Mouse (Mus musculus) limb, embryonic 13.5 days (tissue): ENCODE measurements around the gene Cacnb4. TPM values are rescaled to one million over a fixed set of nuclear protein-coding genes. Genes with fewer than 3 reads are reported as not detected.

Experiments
- ATAC-seq: fragments of 200-750 bp; cut with Nextera tagmentation; 2 replicates; pipeline ENCODE4 v1.8.0; 2017; ENCODE audit warnings: low read depth, moderate number of reproducible peaks, moderate TSS enrichment; ENCODE audit not compliant: low FRiP score
- H3K27ac ChIP-seq: fragments of 300-500 bp; sonication (generic); 2 replicates; pipeline ENCODE4 v1.5.1; 2015; ENCODE audit warnings: inconsistent platforms, mild to moderate bottlenecking, moderate library complexity
- H3K27me3 ChIP-seq: fragments of 300-500 bp; sonication (generic); 2 replicates; pipeline ENCODE4 v1.6.1; 2015; ENCODE audit warnings: mild to moderate bottlenecking, inconsistent platforms
- H3K36me3 ChIP-seq: fragments of 300-500 bp; sonication (generic); 2 replicates; pipeline ENCODE4 v1.6.1; 2015; ENCODE audit warnings: inconsistent platforms, mild to moderate bottlenecking, moderate library complexity
- H3K4me1 ChIP-seq: fragments of 300-500 bp; sonication (generic); 2 replicates; pipeline ENCODE4 v1.6.1; 2015; ENCODE audit warnings: inconsistent platforms
- H3K4me2 ChIP-seq: fragments of 300-500 bp; sonication (generic); replicated peaks from 2 replicates; pipeline ENCODE4 v1.6.1; 2015; ENCODE audit warnings: inconsistent platforms, mild to moderate bottlenecking, moderate library complexity
- H3K4me3 ChIP-seq: fragments of 300-500 bp; sonication (generic); 2 replicates; pipeline ENCODE4 v1.5.1; 2015; ENCODE audit warnings: moderate library complexity, mild to moderate bottlenecking, inconsistent platforms
- H3K9ac ChIP-seq: fragments of 300-500 bp; sonication (generic); 2 replicates; pipeline ENCODE4 v1.6.1; 2015; ENCODE audit warnings: mild to moderate bottlenecking, inconsistent platforms
- H3K9me3 ChIP-seq: fragments of 300-500 bp; sonication (generic); 2 replicates; pipeline ENCODE4 v1.6.1; 2016; ENCODE audit warnings: inconsistent platforms
- WGBS: fragments of 180-500 bp; shearing (Covaris S2); methylation state at CpG from one replicate; pipeline ENCODE4 v1.1.7; 2015; 5-methylcytosine and 5-hydroxymethylcytosine counted together
- polyA plus RNA-seq: library from polyadenylated mRNA; unstranded; fragments of >200 nt; fragmentation: Nextera tagmentation; extraction: Ambion mirVana; gene quantifications from 2 replicates; pipeline ENCODE4 v1.2.1, GENCODE M21; 2015

The Cacnb4 gene
- polyA plus RNA-seq, 1 experiment from 2014 or later, result 1.6 TPM

DNA sequence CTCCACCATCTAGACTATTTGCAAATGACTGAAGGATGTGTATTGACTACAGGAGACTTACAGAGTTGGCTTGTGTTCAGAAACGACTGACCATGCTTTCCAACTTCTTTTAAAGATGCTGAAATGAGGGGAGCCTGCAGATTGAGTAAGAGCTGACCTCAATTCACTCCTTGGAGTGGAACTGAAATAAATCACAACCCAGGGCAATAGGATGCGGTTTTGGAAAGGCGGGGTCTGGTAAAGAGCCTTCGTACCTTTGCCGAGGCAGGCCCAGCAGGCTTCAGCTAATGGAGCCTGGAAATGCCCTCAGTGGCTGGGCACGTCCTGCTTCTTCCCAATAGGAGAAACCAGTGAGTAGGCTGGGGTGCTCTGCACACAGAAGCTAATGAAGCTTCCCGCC lies 147.4 kb downstream of the Cacnb4 start:
- Histone ChIP-seq H3K27ac (no peak overlapping the region), H3K4me2 (no peak overlapping the region), H3K36me3 (no peaks in the 10 kb centered on the region), H3K9ac (no peak overlapping the region), H3K9me3 (no peaks in the 10 kb centered on the region), H3K4me1 (no peaks in the 10 kb centered on the region), H3K4me3 (no peak overlapping the region), H3K27me3 (no peaks in the 10 kb centered on the region)
- ATAC-seq, result no peak
- 83% methylated on average over 7 of the region's 7 CpGs for WGBS

DNA sequence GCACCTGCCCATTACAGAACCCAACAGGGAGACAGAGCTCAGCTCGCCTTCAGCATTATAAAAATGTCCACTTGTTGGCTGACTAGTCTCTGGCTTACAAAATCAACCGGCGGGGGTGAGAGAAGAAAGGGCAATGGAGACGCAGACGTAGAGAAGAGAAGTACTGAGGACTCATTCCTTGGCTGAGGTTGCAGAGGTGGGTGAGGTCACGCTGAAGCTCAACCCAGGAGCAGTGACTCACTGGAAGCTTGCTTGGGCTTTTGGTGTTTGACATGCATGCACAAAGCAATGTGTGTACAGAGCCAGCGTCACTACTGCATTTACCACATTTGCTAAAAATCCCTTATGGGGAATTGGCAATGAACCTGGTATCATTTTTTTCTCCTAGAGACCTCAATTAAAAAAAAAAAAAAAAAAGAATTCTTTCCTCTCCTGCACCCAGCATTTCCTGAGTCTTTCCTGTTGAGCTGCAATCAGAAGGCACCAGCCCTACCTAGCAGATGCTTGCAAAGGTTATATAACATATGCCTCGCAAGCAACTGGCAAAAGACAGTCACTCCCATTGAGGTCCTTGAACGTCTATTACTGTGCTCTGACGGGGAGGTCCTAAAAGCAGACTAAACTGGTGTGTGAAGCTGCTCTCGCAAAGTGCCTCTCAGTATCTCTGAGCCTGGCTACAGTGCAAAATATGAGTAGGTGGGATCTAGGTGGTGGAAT lies 150.6 kb downstream of the Cacnb4 start:
- H3K36me3 ChIP-seq, result no peaks in the 10 kb centered on the region
- H3K27ac ChIP-seq, result no peak overlapping the region
- no peak overlapping the region for H3K9ac ChIP-seq
- no peaks in the 10 kb centered on the region for H3K27me3 ChIP-seq
- H3K4me3 ChIP-seq, result no peak overlapping the region
- 75% methylated on average over 11 of the region's 11 CpGs for WGBS
- ATAC-seq, result no peak
- no peak overlapping the region for H3K4me2 ChIP-seq
- H3K4me1 ChIP-seq, result no peaks in the 10 kb centered on the region
- no peaks in the 10 kb centered on the region for H3K9me3 ChIP-seq

DNA sequence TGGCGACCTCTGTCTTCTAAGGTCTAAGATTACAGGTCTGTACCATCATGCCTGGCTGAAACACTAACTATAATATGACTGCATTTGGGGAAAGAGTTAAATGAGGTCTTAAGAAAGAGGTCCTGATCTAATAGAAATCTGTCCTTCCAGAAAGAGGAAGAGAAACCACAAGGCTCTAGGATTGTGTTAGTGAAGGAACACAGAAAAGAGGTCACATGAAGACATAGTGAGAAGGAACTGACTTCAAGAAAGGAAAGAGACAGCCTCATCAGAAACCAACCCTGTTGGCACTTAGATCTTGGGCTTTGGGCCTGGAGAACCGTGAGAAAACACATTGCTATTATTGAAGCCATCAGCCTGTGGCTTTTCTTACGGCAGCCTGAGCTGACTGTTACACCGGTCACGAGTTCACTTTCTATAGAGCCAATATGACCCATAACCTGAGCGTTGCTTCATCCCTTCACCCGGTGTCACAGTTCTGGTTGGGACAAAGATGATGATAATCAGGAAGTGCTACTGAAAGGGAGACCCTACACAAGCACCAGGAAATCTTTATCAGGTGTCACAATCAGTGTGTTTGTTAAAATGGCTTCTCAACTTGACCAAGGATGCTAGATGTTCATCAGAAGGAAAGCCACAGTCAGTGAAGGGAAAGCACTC lies 153.4 kb downstream of the Cacnb4 start:
- Histone ChIP-seq H3K9ac (no peak overlapping the region), H3K4me2 (no peak overlapping the region), H3K27me3 (no peaks in the 10 kb centered on the region), H3K4me1 (no peaks in the 10 kb centered on the region), H3K36me3 (no peaks in the 10 kb centered on the region), H3K4me3 (no peak overlapping the region), H3K27ac (no peak overlapping the region), H3K9me3 (no peaks in the 10 kb centered on the region)
- 92% methylated on average over 7 of the region's 7 CpGs for WGBS
- ATAC-seq, result no peak

DNA sequence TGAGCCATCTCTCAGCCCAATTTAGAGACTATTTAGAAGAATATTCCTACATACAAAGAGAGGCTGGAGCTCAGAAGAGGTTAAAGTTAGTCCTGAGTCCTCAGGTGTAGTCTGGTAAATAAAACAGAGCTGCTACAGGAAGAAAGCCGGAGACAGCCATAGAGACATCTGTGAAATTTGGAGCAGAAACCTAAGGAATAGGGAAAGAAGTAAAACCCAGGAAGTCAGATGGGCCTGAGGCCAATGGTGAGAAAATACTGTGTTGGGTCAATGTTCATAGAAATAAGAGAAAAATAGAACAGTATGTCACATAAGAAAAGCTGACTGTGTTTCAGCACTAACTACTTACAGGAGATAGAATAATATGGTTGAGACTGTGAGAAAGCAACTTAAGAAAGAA lies 155.6 kb downstream of the Cacnb4 start:
- Histone ChIP-seq H3K27me3 (no peaks in the 10 kb centered on the region), H3K4me2 (no peak overlapping the region), H3K36me3 (no peaks in the 10 kb centered on the region), H3K9me3 (no peaks in the 10 kb centered on the region), H3K4me1 (no peaks in the 10 kb centered on the region), H3K4me3 (no peak overlapping the region), H3K9ac (no peak overlapping the region), H3K27ac (no peak overlapping the region)
- WGBS, result 63% methylated on average over 1 of the region's 1 CpGs
- ATAC-seq, result no peak

DNA sequence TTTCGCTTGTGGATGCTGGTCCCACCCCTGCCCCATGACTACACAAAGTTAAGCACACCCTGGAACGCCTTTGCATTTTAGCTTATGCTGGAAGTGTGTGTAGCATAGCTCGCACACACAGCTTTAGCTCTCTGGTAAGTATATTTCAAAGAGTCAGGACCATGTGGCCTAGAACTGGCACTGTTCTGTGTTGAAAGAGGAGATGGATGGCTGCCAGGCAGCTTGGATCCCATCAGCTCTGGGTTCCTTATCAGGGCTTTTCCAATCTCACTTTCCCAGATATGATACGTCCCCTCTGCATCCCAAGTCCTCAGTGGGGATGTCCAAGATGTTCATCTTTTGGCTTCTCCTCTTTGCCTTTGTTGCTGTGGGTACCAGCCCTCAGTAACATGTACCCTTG lies 157.9 kb downstream of the Cacnb4 start:
- Histone ChIP-seq H3K4me3 (no peak overlapping the region), H3K4me2 (no peak overlapping the region), H3K27ac (no peak overlapping the region), H3K9ac (no peak overlapping the region), H3K27me3 (no peaks in the 10 kb centered on the region), H3K36me3 (no peaks in the 10 kb centered on the region), H3K4me1 (no peaks in the 10 kb centered on the region; the same call in 1 of the 2 replicates), H3K9me3 (no peaks in the 10 kb centered on the region)
- no peak for ATAC-seq
- WGBS, result 89% methylated on average over 4 of the region's 4 CpGs

DNA sequence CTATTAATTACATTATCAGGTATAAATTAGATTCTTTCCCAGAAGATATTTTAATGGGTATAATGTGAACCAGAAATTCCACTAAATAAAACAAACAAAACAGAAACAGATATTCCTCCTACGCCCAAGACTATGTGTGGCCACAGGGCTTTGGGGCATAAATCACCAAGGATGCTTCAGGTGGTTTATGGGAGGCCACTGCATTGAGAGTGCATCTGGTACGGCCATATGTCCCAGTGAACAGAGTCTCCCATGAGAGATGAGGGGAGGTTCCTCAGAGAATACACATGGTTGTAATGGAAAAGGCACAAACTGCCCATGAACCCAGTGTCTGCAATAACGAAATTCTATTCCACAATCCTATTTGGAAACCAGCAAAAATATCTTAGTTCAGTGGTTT lies 160.1 kb downstream of the Cacnb4 start:
- Histone ChIP-seq H3K4me1 (no peaks in the 10 kb centered on the region; the same call in 1 of the 2 replicates), H3K27me3 (0 out of 2 replicates have a peak, but pooled peaks cover 3% of the 10 kb centered on the region), H3K9ac (no peak overlapping the region), H3K4me3 (no peak overlapping the region), H3K4me2 (no peak overlapping the region), H3K36me3 (no peaks in the 10 kb centered on the region), H3K27ac (no peak overlapping the region), H3K9me3 (no peaks in the 10 kb centered on the region)
- 47% methylated on average over 3 of the region's 3 CpGs for WGBS
- ATAC-seq, result no peak

DNA sequence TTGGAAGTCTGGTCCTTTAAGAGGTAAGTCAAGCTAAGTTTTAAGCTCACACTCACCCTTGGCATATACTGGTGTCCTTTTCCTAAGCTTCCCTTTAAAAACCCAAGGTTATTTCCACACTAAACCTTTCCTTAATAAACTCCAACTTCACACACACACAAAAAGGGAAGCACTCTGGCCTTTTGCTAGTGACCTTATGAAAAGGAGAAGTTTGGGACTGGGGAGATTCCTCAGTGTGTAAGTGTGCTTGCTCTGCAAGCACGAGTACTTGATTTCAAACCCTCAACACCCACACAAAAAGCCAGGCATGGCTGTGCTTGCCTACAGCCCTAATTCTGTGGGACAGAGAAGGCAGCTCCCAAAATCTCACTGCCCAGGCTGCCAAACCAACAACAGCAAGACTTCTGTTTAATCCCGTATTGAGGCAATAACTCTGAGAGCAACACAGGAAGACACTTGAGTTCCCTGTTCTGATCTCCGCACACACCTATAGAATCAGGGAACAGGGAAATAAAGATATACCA lies 163.7 kb downstream of the Cacnb4 start:
- Histone ChIP-seq H3K36me3 (no peaks in the 10 kb centered on the region), H3K9ac (no peak overlapping the region), H3K27ac (no peak overlapping the region), H3K4me2 (no peak overlapping the region), H3K9me3 (no peaks in the 10 kb centered on the region), H3K4me3 (no peak overlapping the region), H3K4me1 (no peaks in the 10 kb centered on the region; the same call in 1 of the 2 replicates), H3K27me3 (0 out of 2 replicates have a peak, but pooled peaks cover 3% of the 10 kb centered on the region)
- WGBS, result 65% methylated on average over 3 of the region's 3 CpGs
- no peak for ATAC-seq

DNA sequence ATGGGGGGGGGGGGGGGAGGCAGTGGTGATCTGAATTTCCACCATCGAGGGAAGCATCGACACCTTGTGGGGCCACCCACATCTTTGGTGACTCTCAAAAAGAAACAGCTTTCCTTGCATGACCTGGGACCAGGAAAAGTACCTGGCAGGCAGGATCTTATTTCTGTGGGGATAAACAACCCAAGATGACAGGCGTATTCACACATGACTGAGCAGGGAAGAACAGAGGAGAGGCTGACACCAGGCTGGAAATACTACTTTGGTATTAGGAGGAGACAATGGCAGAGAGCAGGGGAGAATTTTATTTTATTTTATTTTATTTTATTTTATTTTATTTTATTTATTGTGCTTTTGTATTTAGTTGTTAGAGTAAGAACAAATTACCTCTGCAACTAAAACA lies 164.4 kb downstream of the Cacnb4 start:
- Histone ChIP-seq H3K9me3 (no peaks in the 10 kb centered on the region), H3K27me3 (0 out of 2 replicates have a peak, but pooled peaks cover 3% of the 10 kb centered on the region), H3K27ac (no peak overlapping the region), H3K36me3 (no peaks in the 10 kb centered on the region), H3K9ac (no peak overlapping the region), H3K4me3 (no peak overlapping the region), H3K4me2 (no peak overlapping the region), H3K4me1 (no peaks in the 10 kb centered on the region; the same call in 1 of the 2 replicates)
- 69% methylated on average over 3 of the region's 3 CpGs for WGBS
- no peak for ATAC-seq

DNA sequence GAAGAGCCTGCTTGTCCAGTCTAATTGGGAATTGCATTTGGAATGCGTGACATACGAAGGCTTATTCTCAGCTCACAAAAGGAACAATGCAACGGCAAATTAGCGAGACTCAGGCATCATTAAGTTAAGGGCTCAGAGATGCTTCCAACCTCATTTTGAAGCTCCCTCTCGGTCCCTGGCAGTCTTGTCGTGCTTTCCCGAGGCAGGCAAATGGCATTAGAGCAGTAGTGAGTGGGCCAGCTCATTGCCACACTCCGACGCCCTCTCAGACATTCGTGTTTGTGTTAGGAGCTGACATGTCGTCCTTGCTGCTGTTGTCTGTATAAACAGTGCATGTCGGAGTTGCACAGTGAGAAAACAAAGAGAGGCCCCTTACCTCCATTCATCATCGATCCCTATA lies 164.8 kb downstream of the Cacnb4 start:
- Histone ChIP-seq H3K4me1 (no peaks in the 10 kb centered on the region; the same call in 1 of the 2 replicates), H3K4me3 (no peak overlapping the region), H3K36me3 (no peaks in the 10 kb centered on the region), H3K9me3 (no peaks in the 10 kb centered on the region), H3K27me3 (0 out of 2 replicates have a peak, but pooled peaks cover 3% of the 10 kb centered on the region), H3K4me2 (no peak overlapping the region), H3K9ac (no peak overlapping the region), H3K27ac (no peak overlapping the region)
- WGBS, result 51% methylated on average over 13 of the region's 13 CpGs
- ATAC-seq, result no peak

DNA sequence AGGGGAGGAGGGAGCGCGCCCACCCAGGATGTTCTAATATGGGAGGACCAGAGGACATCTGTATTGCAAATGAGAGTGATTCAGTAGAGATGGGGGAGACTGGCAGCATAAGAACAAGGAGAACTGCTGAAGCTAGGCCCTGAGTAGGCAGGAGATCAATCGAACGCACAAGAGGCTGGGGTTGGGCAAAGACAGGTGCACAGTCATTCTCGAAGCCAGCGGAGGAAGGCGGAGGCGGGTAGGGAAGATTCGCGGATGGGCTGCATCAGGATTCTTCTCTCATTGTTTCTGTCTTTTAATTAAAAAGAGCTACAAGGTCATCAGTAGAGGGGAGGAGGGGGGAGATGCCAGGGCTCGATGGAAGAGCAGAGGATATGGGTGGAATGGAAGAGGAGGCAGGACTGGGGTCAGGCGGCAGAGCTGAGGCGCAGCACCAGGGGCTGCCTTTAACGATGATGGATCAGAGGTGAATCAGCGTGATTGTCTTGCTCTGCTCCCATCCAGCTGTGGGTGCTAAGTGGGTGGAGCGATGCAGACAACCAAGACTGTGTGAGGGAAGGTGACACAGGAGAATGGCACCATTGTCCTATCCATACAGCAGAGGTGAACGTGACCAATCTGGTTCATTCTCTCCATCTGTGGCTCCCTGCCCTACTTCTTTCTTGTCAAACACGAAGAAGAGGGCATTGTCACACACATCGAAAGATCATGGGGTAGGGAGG lies 166.7 kb downstream of the Cacnb4 start:
- H3K9ac ChIP-seq, result no peak overlapping the region
- 0 out of 2 replicates have a peak, but pooled peaks cover 3% of the 10 kb centered on the region for H3K27me3 ChIP-seq

GRCm38 (mm10) chr2:52505164-52505563 lies 171.5 kb downstream of the Cacnb4 start:
- H3K27me3 ChIP-seq, result no peaks in the 10 kb centered on the region
- no peak overlapping the region for H3K27ac ChIP-seq
- H3K36me3 ChIP-seq, result no peaks in the 10 kb centered on the region
- H3K4me1 ChIP-seq, result no peaks in the 10 kb centered on the region
- no peak overlapping the region for H3K9ac ChIP-seq
- no peak overlapping the region for H3K4me2 ChIP-seq
- 80% methylated on average over 2 of the region's 2 CpGs for WGBS
- H3K9me3 ChIP-seq, result 0 out of 2 replicates have a peak, but pooled peaks cover 2% of the 10 kb centered on the region
- H3K4me3 ChIP-seq, result no peak overlapping the region
- ATAC-seq, result no peak

More for the DNA sequence above, 166.7 kb downstream of the Cacnb4 start:
- ATAC-seq, result no peak
- WGBS, result 78% methylated on average over 19 of the region's 19 CpGs
- H3K4me1 ChIP-seq, result no peaks in the 10 kb centered on the region; the same call in 1 of the 2 replicates
- H3K27ac ChIP-seq, result no peak overlapping the region
- no peak overlapping the region for H3K4me2 ChIP-seq
- no peaks in the 10 kb centered on the region for H3K36me3 ChIP-seq
- no peak overlapping the region for H3K4me3 ChIP-seq
- H3K9me3 ChIP-seq, result no peaks in the 10 kb centered on the region

- Histone ChIP-seq H3K9ac (no peak overlapping the region), H3K27me3 (no peaks in the 10 kb centered on the region), H3K4me3 (no peak overlapping the region), H3K4me1 (peaks cover 3% of the 10 kb centered on the region), H3K9me3 (0 out of 2 replicates have a peak, but pooled peaks cover 2% of the 10 kb centered on the region), H3K4me2 (no peak overlapping the region), H3K36me3 (no peaks in the 10 kb centered on the region), H3K27ac (no peak overlapping the region)
- 85% methylated on average over 3 of the region's 3 CpGs for WGBS
- ATAC-seq, result no peak
These were observed 171.9 kb downstream of the Cacnb4 start for GRCm38 (mm10) chr2:52504762-52505161.
